Mouse (Mus musculus): ENCODE results near the gene Olfr763. TPM values are rescaled to one million over a fixed set of nuclear protein-coding genes. Genes with fewer than 3 reads are reported as not detected.
"Not testable (repeated sequence)": the region's sequence is repeated elsewhere in the genome, so short reads cannot be mapped to it uniquely, and the experiment has no call there.

The Olfr763 gene
- total RNA-seq, 2 experiments from 2014 or later, result not detected

DNA sequence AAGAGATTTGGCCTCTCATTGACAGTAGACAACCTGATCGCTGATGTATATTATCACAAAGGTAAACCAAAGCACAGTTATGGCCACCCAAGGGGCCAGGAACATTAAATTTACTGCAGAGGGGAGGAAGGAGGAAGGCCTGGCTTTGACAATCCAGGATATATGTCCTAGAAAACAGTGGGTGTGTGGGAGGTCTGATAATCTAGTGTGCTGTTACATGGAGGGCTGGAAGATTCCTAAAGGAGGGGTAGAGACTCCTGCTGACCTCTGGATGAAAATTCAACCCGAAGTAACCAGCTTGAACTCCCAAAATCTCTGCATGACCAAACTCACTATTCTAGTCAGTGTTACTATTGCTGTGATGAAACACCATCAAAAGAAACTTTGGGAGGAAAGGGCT lies 17.8 kb downstream of the Olfr763 start:
- DNase-seq (ENCODE audit: low spot score in 2 of 2), result no peak

DNA sequence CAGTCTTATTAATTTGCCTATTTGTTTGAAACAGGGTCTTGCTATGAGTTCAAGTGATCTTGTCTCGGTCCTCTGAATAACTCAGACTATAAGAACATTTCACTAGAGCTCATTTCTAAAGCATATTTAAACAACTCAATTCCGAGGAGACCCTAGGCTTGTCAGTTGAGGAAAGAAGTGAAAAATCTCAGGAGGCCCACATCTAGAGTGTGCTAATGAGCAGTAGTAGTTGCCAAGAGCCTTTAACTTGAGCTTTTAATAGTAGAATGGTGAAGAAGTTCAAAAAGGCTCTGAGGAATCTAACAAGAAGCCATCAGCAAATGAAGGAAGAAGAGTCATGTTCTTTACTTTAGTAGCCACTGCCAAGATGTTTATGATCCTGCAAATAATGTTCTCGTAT lies 29.2 kb downstream of the Olfr763 start, which contains the start of gene Olfr764-ps1:
TSS of gene Olfr764-ps1 (minus strand) at position 101 of the 400 bp plus-strand sequence.
- no peak for DNase-seq (ENCODE audit: low spot score in 2 of 2)

DNA sequence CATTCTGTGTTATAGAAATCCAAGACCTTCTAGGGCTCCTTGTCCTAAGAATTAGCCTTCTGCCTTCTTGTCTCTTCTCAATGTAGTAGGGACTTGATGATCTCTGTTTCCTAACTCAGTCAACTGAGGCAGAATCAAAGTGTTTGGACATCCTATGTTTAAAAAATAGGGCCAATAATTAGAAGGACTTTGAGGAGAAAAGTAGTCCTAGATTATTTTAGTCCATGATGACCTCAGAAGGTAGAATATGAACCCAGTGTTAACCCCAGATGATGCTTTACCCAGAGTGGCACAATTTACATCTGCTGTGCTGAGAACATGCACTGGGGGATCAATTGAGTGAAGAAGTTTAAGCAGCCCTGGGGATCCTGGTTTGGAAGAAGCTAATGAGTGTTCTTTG lies 39.3 kb downstream of the Olfr763 start, which contains the start of gene Olfr765:
TSS of gene Olfr765 (minus strand) at position 101 of the 400 bp plus-strand sequence.
- DNase-seq (ENCODE audit: low spot score in 2 of 2), result not testable (repeated sequence)

Other genes with a start within 250 kb of the Olfr763 start
- gene Mmp19, start 219.9 kb upstream of the Olfr763 start, total RNA-seq (2021), result 1 to 10 TPM in 1 of 2 experiments, under 1 TPM in 1; 0.83 to 1.2 TPM
- 10 to 100 TPM; 63.7 to 67.1 TPM for gene Dnajc14, start 206.7 kb upstream of the Olfr763 start, total RNA-seq (2021)
- gene Tmem198b, start 206.4 kb upstream of the Olfr763 start, total RNA-seq (2021), result 10 to 100 TPM; 12.6 to 13.1 TPM
- gene Sarnp, start 193.5 kb upstream of the Olfr763 start, total RNA-seq (2021), result 10 to 100 TPM; 35.5 to 42.2 TPM
- 10 to 100 TPM in 1 of 2 experiments, 1 to 10 TPM in 1; 7.4 to 10.4 TPM for gene Ormdl2, start 189.1 kb upstream of the Olfr763 start, total RNA-seq (2021)
- gene Gdf11, start 119.1 kb upstream of the Olfr763 start, total RNA-seq (2021), result 10 to 100 TPM; 23.3 to 26.4 TPM
- gene Cd63, start 109.8 kb upstream of the Olfr763 start, total RNA-seq (2021), result 10 to 100 TPM; 76.7 to 86.1 TPM
- 1 to 10 TPM; 8.1 to 8.8 TPM for gene Rdh5, start 87.9 kb upstream of the Olfr763 start, total RNA-seq (2021)
- 10 to 100 TPM; 96.9 to 98.1 TPM for gene Bloc1s1, start 86.8 kb upstream of the Olfr763 start, total RNA-seq (2021)
- gene Itga7, start 77.0 kb upstream of the Olfr763 start, total RNA-seq (2021), result 10 to 100 TPM; 28.1 to 28.5 TPM
- gene Mettl7b, start 49.8 kb upstream of the Olfr763 start, total RNA-seq (2021), result not detected
- not detected for gene Olfr9, start 21.4 kb upstream of the Olfr763 start, total RNA-seq (2021)
- not detected for gene Olfr764-ps1, start 29.1 kb downstream of the Olfr763 start, total RNA-seq (2021)
- not detected for gene Olfr765, start 39.2 kb downstream of the Olfr763 start, total RNA-seq (2021)
- gene Olfr766-ps1, start 58.2 kb downstream of the Olfr763 start, total RNA-seq (2021), result not detected
- not detected for gene Olfr767, start 72.1 kb downstream of the Olfr763 start, total RNA-seq (2021)
- gene Olfr768, start 88.6 kb downstream of the Olfr763 start, total RNA-seq (2021), result not detected
- not detected for gene Olfr769, start 107.1 kb downstream of the Olfr763 start, total RNA-seq (2021)
- gene Olfr770, start 128.2 kb downstream of the Olfr763 start, total RNA-seq (2021), result not detected
- not detected for gene Olfr771, start 154.0 kb downstream of the Olfr763 start, total RNA-seq (2021)
- not detected for gene Olfr772, start 167.1 kb downstream of the Olfr763 start, total RNA-seq (2021)
- gene Olfr773, start 176.6 kb downstream of the Olfr763 start, total RNA-seq (2021), result not detected
- not detected for gene Olfr774, start 225.4 kb downstream of the Olfr763 start, total RNA-seq (2021)
- gene Olfr775, start 237.6 kb downstream of the Olfr763 start, total RNA-seq (2021), result not detected
- not detected for gene Olfr776, start 248.3 kb downstream of the Olfr763 start, total RNA-seq (2021)